Mouse (Mus musculus): ENCODE data around the gene Fam222b.

Gene Fam222b

DNA sequence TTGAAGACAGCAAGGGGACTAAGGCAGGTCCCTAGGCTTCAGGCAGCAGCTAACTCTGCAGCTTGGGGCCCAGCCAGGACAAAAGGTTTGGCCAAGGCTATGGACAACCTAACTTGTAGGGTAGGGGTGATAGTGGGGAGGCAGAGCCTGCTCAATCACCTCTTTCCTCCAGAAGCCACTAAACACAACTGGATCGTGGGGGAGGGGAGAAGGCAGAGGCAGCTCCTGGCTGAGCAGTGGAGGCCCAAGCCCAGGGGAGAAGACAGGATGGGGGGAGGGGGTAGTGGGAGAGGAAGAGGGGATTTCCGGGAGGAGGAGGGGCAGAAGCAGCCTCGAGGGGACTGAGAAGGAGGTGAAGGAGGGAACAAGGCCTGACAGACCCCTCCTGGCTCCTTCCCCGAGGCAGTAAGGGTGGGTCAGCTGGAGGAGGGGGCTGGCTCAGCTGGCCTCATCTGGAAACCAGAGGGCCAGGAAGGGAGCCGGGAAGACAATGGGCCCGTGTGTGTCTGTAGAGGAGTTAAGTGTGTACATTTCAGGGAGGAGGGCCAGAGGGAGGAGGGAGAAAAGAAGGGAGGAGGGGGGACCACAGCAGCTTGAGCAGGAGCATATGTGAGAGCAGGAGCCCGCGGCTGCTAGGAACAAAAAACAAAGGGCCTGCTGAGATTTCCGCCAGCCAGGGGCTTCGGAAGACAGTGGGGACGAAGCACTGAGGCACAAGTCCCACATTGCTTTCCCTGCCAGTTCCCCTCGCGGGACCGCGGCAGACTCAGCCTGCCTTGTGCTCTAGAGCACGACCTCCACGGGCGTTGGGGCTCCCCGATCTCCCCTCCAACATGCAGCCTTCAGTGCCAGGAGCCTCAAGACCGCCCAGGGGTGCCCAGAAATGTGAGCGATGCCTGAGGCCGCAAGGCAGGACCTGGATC lies 69.5 kb downstream of the Fam222b start:
- DNase-seq (ENCODE audit: low read depth, low spot score), result peak; percentile 89

DNA sequence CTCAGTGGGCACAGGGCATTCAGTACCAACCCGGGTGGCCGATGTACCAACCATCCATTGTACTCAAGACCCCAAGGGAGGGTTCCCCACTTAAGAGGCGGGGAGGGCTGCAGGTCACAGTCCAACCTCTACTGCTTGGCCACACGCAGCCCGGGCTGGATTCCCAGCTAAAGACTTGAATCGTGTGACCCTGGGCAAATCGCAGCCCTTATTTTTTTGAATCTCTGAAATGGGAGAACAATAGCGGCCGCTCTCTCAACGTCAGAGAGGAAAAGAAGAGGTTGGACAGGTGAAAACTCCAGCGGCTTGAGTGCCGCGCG lies 70.1 kb downstream of the Fam222b start:
- DNase-seq (ENCODE audit: low read depth, low spot score), result no peak

DNA sequence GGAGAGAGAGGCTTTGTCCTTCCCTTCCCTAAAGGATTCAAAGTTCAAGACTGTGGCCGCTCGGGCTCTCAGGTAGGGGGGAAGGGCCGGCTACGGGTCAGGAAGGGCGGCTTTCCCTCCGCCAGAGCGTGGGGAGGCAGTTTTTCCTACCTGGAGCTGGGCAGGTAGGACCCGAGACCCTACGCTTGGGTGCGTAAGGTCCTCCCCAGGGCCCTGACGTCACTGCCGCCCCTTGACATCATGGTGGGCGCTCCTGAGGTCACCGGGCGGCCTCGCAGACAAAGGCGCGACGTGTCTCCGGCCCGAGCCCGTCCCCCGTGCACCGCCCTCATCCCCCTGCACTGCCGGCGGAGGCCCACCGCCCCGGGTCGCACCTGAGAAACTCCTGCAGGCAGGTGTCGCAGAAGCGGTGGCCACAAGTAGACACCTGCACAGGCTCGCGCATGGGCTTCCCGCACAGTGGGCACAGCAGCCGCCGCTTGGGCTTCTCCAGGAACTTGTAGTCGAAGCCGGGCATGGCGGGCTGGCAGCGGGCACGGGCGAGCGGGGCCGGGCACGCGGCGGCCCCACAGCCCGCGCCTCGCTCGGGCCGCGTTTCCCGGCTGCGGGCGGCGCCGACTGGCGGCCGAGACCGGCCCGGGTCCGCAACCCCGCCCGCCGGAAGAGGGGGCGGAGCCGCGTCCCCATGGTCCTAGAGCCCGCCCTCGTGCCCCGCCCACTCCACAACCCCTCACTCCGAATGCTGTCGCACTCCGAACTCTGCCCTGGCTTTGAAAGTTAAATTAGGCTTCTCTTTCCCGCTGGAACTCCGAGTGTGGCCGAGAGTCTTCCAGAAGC lies 70.7 kb downstream of the Fam222b start, which contains the start of gene Traf4:
Traf4 (minus strand) TSS at position 666 of the 837 bp plus-strand sequence.
- peak; percentile 95 for DNase-seq (ENCODE audit: low read depth, low spot score)

DNA sequence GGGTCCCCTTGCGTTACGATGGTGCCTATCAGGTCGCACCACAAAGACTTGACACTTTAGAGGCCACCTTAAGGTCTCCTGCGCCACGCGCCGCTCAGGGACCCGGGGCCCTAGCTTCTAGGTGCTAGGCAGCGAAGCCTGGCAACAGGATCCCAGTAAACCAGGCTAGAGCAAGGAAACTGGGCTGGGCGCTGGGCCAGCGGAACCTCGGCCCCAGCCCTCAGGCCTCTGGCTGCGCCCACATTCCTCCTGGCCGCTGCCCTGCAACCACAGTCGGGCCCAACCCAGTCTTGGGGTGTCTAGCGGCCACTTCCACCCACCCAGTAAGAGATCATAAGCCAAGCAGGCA lies 71.3 kb downstream of the Fam222b start:
- DNase-seq (ENCODE audit: low read depth, low spot score), result no peak

DNA sequence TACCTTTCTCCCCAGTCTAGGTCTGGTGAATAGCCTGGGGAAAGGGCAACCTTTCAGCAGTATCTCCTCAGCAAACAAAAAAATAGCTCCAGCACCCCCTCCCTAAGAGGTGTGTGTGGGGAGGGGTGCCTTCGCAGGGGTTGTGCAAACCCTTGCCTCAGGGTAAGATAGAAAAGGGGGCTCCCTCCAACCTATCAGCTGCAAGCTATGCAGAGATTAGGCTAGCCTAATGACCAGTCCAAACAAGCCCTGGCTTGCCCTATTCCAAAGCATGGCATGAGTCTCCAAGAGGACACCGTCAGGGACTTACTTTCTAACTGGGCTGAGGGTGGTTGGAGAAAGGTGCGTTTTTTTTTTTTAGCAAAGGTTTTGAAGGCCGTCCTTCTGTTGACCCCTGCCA lies 71.7 kb downstream of the Fam222b start:
- DNase-seq (ENCODE audit: low read depth, low spot score), result no peak

DNA sequence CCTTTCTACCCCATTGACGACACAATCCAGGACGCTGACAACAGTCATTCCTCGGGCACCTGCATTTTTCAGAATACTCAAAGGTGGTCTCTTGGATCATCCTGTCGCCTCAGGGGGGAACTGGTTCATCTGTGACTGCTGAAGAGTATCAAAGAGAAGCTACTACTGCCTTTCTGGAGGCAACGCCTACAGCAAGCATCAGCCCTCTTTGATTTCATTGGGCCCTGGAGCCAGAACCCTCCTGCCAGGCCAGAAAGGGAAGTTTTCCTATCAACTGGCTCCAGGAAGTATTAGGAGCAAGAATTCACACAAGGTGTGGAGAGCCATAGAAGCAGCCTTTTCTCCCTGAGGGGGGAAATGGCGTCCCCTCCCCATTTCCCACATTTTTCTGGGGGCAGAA lies 72.2 kb downstream of the Fam222b start:
- peak; percentile 73 for DNase-seq (ENCODE audit: low read depth, low spot score)

DNA sequence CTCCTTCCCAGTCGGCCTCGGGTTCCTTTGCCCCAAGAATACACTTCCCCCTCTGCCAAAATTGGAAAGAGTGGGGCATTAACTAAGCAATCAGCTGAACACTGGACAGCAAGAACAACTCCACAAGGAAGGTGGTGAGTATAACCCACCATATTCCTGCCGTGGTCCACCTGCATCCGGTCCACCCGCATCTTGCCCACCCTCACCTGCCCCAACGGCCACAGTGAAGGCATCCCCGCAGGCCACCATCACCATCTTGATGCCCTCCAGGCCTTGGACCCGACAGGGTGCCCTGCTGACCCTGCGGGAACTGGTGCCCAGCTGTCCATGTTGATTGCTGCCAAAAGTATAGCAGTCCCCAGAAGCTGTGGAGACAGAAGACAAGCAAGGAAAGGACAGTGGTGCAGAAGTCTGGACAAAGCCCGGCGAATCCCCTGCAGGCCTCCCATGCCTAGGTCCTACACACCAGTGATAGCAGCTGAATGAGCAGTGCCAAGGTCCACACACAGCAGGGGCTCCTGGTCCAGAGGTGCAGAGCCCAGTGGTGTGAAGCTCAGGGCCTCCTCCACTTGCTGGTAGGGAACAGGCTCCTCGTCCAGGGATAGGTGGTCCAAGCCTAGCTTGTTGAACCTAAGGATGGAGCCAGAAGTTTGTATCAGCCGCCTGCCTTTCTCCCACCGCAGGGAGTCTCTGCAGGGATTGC lies 72.9 kb downstream of the Fam222b start:
- DNase-seq (ENCODE audit: low read depth, low spot score), result no peak

DNA sequence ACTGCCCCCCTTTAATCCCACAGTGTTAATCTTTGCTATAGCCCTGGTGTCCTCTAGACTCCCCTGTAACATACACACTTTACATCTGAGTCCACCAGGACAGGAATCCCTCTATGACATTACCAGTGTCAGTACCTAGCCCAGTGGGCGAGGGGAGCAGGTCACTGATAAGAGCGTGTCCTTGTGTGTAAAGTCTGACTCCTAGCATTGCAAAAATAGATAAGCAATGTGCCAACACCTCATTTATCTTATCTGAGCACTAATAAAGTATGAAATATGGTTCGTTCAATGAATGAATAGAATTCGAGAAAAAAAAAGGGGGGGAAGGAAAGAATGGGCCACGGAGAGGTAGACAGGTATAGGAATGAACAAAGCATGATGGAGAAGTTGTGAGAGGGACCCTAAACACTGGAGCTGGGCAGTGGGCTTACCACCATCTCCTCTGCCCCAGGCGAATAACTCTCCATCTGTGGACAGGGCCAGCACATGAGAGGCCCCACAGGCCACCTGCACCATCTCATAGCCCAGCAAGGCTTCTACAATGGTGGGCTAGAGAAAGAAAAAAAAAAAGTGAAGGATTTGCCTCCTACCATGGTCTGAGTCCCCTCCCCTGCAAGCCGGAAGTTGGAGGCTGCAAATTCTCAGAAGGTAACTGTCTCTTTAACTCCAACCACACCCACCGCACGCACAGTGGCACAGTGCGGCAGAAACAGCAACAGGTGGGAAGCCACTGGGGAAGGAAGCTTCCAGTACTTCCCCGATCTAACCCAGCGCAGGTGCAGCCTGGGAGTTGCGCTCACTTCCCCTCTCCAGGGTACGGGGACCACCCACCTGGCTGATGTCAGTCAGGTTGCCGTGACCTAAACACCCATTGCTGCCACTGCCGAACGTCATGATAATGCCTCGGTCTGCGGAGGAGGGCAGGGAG lies 74.3 kb downstream of the Fam222b start:
- DNase-seq (ENCODE audit: low read depth, low spot score), result peak; percentile 72

DNA sequence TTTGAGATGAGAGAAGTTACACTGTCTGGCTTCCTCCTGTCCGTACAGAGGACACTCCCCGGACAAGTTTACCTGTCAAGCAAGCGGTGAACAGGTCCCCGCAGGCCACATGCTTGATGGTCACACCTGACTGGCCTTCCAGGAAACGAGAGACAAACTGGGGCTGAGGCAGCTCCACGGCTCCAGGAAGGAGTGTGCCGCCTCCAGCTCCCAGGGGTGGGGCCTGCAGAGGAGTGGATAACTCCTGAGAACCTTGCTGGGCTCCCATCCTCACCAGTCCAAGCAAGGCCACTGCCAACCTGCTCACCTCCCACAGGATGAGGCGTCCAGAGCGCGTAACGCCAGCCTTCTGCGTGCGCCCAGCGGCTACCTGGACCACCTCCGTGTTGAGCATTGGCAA lies 75.8 kb downstream of the Fam222b start:
- DNase-seq (ENCODE audit: low read depth, low spot score), result no peak

DNA sequence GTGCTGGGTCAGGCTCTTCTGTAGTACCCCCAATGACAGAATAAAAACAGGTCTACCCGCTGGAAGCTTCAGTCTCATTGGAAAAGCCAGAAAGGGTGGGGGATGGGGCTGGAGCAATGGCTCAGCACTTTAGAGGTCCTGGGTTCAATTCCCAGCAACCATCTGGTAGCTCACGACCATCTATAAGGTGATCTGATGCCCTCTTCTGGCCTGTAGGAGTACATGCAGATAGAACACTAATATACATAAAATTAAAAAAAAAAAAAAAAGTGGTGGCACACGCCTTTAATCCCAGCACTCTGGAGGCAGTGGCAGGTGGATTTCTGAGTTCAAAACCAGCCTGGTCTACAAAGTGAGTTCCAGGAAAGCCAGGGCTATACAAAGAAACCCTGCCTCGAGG lies 76.9 kb downstream of the Fam222b start:
- DNase-seq (ENCODE audit: low read depth, low spot score), result peak; percentile 74

DNA sequence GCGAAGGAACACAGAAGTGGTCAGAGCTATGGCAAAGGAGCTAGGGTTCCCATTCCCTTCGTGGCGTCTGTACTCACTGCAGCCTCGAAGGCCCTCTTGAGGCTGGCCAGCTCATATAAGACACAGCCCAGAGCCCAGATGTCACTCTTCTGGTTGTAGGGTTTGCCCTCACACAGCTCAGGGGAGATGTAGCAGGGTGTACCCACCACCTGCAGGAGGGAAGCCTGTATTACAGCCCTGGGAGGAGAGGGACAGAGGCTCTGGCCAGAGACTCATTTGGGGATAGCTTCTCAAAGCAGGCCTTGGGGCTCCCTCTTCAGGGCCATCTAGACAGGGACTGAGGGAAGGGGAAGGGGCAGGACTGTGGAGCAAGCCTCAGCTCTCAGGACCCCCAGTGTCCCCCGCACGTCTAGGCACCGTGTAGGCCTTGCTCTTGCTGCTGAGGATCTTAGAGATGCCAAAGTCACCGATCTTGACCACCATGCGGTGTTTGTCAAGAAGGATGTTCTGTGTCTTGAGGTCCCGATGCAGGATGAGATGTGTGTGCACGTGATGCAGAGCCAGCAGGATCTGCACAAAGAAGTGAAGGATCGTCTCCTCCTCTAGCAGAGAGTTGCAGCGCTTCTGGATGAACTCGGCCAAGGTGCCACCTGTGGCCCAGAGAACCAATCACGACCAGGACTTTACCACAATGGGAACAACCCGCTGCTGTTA lies 77.7 kb downstream of the Fam222b start:
- DNase-seq (ENCODE audit: low read depth, low spot score), result peak; percentile 66

DNA sequence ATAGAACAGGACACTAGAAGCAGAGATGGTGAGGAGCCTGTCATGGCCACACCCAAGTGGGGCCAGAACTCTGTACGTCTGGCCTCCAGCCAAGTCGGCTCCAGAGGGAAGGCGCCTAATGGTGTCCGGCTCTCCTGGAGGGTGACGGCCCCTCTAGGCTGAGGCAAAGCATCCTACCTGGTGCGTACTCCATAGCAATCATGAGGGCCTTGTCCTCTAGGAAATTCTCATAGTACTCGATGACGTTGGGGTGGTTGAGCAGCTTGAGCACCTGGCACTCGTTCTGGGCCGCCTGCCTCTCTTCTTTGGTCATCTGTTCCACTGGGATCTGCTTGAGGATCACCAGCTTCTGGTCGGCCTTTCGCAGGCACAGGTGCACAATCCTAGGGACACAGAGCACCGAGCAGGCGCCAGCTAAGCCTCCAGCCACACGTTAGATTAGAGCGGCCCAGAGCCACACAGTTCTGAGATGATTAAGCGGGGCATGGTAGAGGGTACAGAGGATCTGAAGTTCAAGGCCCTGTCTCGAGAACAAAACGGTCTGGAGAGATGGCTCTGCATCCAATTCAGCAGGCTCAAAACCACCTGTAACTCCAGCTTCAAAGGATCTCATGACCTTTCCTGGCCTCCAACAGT lies 78.4 kb downstream of the Fam222b start:
- peak; percentile 32 for DNase-seq (ENCODE audit: low read depth, low spot score)

DNA sequence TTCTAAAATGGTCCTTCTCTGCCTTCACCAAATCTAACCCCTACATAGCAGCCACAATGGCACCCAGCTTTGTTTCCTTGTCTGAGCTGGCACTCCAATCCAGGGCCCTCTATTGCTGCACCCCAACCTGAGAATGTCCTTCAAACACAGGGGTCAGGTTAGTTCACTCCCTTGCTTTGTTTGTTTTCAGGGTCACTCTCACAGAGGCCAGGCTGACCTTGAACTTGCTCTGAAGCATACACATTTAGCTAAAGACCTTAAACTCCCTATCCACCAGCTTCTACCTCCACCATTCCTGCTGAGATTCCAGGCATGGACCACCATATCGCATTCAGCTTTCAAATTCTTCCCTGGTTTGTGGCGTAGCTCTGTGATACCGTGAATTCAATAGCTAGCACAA lies 80.0 kb downstream of the Fam222b start:
- peak; percentile 40 for DNase-seq (ENCODE audit: low read depth, low spot score)

DNA sequence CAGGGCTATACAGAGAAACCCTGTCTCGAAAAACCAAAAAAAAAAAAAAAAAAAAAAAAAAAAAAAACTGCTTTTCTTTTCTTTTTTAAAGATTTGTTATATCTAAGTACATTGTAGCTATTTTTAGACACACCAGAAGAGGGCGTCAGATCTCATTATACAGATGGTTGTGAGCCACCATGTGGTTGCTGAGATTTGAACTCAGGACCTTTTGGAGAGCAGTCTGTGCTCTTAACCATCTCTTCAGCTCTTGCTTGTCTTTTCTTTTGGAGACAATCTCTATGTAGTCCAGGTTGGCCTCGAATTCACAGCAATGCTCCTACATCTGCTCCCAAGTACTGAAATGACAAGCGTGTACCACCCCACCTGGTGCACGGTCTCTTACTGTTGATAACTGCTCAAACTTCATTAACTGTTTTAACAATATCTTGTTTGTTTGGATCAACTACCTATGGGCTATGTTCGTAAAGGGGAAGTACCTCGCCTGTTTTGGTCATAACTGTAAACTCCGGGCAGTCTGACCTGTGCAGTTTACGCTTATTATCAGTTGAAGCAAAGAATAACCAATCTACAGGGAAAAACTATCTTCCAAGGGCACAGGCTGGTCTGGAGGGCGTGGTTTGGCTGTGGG lies 81.4 kb downstream of the Fam222b start:
- no peak for DNase-seq (ENCODE audit: low read depth, low spot score)

DNA sequence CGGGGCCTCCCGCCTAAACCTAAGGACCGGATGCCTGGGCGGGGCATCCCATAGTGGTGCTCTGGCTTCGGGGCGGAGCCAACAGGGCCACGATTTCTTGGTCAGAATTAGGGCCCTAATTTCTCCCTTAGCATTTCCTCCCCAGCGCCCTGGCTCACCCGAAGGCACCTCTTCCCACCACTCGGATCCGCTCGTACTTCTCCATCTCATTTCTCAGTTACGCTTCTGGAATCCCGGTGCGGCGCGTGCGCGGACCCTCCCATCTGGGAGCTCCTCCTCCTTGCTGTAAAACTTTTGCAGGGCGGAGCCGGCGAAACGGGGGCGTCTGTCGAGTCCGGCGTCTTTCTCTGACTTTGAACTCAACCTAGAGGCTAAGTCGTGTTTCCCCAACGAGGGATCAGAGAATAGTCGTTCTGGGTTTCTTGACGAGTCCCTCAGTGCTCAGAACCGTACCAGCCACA lies 82.0 kb downstream of the Fam222b start, which contains the start of the genes Nek8 and Tlcd1:
Nek8 (minus strand) TSS at position 274 of the 461 bp plus-strand sequence.
Tlcd1 (plus strand) TSS at position 310 of the 461 bp plus-strand sequence.
- DNase-seq (ENCODE audit: low read depth, low spot score), result peak; percentile 96

DNA sequence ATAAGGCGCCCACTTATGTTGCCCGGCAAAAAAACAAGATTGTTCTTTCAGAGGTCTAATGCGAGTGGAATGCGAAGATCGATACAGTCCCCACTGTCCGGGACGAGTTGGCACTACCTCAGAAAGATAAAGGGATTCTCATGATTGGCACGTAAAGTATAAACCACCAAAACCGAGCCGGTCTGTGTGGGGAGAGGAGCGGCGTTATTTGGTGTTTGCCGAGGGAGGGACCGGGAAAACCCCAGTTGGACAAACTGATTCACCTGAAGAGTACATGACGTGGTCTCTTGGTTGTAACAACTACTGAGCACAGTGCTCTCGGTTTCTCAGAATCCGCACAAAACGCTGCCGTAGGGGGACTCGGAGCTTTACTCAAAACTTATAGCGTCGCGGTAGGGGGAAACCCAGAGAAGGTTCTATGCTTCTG lies 82.5 kb downstream of the Fam222b start:
- no peak for DNase-seq (ENCODE audit: low read depth, low spot score)

DNA sequence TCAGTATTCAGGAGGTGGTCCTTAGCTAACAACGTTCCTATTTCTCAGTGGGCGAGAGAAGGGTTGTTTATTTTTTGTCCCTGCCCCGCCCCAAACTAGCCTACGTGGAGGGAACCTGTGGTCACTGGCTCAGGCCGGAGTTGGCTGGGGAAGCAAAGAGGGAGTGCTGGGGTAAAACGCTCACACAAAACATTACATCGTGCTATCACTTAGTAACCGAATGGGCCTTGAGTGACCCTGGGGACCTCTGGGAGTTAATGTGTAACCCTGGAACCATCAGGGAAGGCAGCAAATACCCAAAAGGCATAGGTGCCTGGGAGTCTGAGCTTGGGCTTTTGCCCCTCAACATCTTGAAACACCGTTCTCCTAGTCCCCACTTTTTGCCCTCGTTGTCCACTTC lies 83.0 kb downstream of the Fam222b start:
- peak; percentile 71 for DNase-seq (ENCODE audit: low read depth, low spot score)

DNA sequence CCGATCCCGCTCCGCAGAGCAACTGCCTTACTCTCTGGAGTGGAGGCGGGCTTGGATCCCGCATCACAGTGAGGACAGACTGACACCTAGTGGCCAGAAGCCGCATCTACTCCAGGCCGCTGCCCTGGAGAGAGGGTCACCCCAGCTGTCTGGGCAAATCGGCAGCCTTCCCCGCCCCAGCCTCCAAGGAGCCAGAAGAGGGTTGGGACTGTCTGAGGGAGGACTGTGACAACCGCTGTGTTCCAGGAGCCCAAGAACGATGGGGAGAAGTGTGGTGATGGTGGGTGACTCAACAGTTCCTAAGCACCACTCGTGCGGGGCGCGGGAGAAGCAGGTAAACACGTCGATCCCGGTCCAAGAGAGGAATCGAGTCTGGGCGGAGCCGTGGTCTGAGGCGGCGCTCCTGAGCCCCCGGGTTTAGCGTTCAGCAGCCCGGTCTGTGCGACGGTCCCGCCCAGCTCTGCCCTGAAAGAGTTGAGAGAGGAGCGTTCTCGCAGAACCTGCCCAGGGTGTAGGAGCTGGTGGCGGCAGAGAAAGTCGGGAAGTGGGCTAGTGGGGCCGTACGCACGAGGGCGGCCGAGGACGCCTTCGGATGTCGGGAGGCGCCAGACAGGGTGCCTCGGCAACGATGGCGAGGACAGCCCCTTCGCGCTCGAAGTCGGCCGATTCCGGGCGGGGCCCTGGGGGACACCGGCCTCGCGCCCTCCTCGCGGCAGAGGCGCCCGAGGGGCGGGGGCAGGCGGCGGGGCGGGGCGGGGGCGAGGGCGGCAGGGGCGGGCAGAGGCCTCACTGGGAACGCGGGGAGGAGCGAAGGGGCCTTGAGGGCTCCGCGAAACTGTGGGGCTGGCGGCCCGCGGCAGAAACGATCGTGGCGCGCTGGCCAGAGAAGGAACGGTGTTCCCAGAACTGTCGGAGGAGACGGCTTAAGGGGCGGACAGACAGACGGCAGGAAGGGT lies 83.7 kb downstream of the Fam222b start:
- peak; percentile 98 for DNase-seq (ENCODE audit: low read depth, low spot score)

All from ZHBTc4 (cell line).